Mouse (Mus musculus) intestine, embryonic 14.5 days (tissue): ENCODE data around the gene Kif27. TPM values are rescaled to one million over a fixed set of nuclear protein-coding genes. Genes with fewer than 3 reads are reported as not detected.

ENCODE experiments used
- ATAC-seq: fragments of 200-750 bp; cut with Nextera tagmentation; replicated peaks from 2 replicates; pipeline ENCODE4 v1.8.0; 2017; ENCODE audit warnings: low read depth, moderate number of reproducible peaks, moderate TSS enrichment, moderate library complexity; ENCODE audit not compliant: low FRiP score, low TSS enrichment
- DNase-seq: peaks from one replicate; pipeline ENCODE4 v3.0.0-alpha.2; 2018; ENCODE audit warnings: low spot score
- H3K27ac ChIP-seq: fragments of 300-500 bp; sonication (generic); 2 replicates; pipeline ENCODE4 v1.5.1; 2014; ENCODE audit warnings: low read depth, mild to moderate bottlenecking, control low read depth
- H3K27me3 ChIP-seq: fragments of 300-500 bp; sonication (generic); replicated peaks from 2 replicates; pipeline ENCODE4 v1.6.1; 2014; ENCODE audit warnings: low read length, control low read depth; ENCODE audit not compliant: control insufficient read depth, insufficient read depth
- H3K36me3 ChIP-seq: fragments of 300-500 bp; sonication (generic); 2 replicates; pipeline ENCODE4 v1.6.1; 2014; ENCODE audit warnings: low read length, control low read depth; ENCODE audit not compliant: control insufficient read depth, insufficient read depth
- H3K4me1 ChIP-seq: fragments of 300-500 bp; sonication (generic); replicated peaks from 2 replicates; pipeline ENCODE4 v1.6.1; 2014; ENCODE audit warnings: low read length, control low read depth, mixed read lengths; ENCODE audit not compliant: control insufficient read depth, insufficient read depth
- H3K4me2 ChIP-seq: fragments of 300-500 bp; sonication (generic); 2 replicates; pipeline ENCODE4 v1.6.1; 2014; ENCODE audit warnings: low read length
- H3K4me3 ChIP-seq: fragments of 300-500 bp; sonication (generic); 2 replicates; pipeline ENCODE4 v1.5.1; 2014; ENCODE audit warnings: low read depth, low read length, control low read depth, mixed read lengths
- H3K9ac ChIP-seq: fragments of 300-500 bp; sonication (generic); 2 replicates; pipeline ENCODE4 v1.6.1; 2014; ENCODE audit warnings: mild to moderate bottlenecking, low read length
- H3K9me3 ChIP-seq: fragments of 300-500 bp; sonication (generic); 2 replicates; pipeline ENCODE4 v1.6.1; 2016; ENCODE audit warnings: low read length, control low read depth; ENCODE audit not compliant: control insufficient read depth
- WGBS: fragments of 180-500 bp; shearing (Covaris S2); extraction: QIAGEN DNeasy Blood & Tissue Kit; methylation state at CpG from one replicate; pipeline ENCODE4 v1.1.7; 2014; 5-methylcytosine and 5-hydroxymethylcytosine counted together
- polyA plus RNA-seq: library from polyadenylated mRNA; unstranded; fragments of >200 nt; fragmentation: Nextera tagmentation; extraction: Ambion mirVana; gene quantifications from 2 replicates; pipeline ENCODE4 v1.2.1, GENCODE M21; 2014

The Kif27 gene
- polyA plus RNA-seq, 1 experiment from 2014 or later: 1.0 TPM

- Histone ChIP-seq H3K4me1 (no peaks in the 10 kb centered on the region), H3K4me2 (no peak overlapping the region), H3K9me3 (no peaks in the 10 kb centered on the region), H3K4me3 (no peak overlapping the region), H3K27me3 (no peaks in the 10 kb centered on the region), H3K27ac (no peak overlapping the region), H3K36me3 (no peaks in the 10 kb centered on the region), H3K9ac (no peak overlapping the region)
- no peak for DNase-seq
- ATAC-seq: no peak
- WGBS: 83% methylated on average over 3 of the region's 3 CpGs
Observed at GRCm38 (mm10) chr13:58280528-58280927, 78.4 kb downstream of the Kif27 start.

DNA sequence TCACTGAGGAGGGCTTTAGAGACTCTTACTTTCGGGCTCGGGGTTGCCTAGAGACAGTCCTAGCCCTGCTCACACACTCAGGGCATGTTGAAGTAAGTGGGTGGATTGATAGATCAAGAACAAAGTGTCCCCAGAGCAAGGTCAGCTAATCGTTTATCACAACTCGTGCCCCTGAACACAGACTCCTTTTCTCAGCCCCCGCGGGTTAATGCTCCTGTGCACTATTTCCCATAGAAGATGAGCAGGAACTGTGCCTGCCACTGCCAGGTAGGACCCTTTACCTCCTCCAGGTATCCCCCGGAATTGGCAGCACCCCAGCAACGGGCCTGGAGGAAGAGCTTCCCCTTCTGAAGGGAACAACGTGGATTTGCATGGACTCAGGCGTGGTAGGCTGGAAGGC is 82.7 kb downstream of the Kif27 start:
- WGBS: 74% methylated on average over 10 of the region's 10 CpGs
- no peak for ATAC-seq
- DNase-seq: no peak
- no peak overlapping the region for H3K9ac ChIP-seq
- H3K4me1 ChIP-seq: peaks cover 13% of the 10 kb centered on the region; the same call in 1 of the 2 replicates
- no peak overlapping the region for H3K4me3 ChIP-seq
- H3K9me3 ChIP-seq: no peaks in the 10 kb centered on the region
- no peaks in the 10 kb centered on the region for H3K36me3 ChIP-seq
- H3K27me3 ChIP-seq: no peaks in the 10 kb centered on the region
- no peak overlapping the region for H3K27ac ChIP-seq
- H3K4me2 ChIP-seq: no peak overlapping the region

DNA sequence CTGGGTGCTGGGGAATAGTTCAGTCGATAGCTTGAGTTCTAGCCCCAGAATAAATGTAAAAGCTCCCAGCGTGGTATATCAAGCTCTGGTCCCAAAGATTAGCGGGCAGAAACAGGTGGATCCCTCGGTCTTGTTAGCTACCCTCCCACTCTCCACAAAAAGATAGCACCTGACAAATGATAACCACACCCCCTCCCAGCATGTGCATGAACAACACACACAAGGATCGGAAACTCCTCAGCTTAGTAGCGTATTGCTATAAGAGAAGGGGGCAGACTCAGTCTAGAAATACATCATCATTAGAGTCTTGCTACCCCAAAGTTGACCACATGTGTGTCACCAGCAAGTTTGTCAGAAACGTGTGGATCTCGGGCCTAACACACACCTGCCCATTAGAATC is 83.3 kb downstream of the Kif27 start, which contains the start of gene Gkap1:
Gkap1 (minus strand) TSS at position 101 of the 400 bp plus-strand sequence.
- no peak for DNase-seq
- no peak for ATAC-seq
- 75% methylated on average over 8 of the region's 8 CpGs for WGBS
- Histone ChIP-seq H3K9me3 (no peaks in the 10 kb centered on the region), H3K27me3 (no peaks in the 10 kb centered on the region), H3K27ac (peak within 1 kb of the TSS; percentile 83), H3K4me3 (peak within 1 kb of the TSS; percentile 72), H3K9ac (peak within 1 kb of the TSS; percentile 75), H3K4me1 (peaks cover 13% of the 10 kb centered on the region; the same call in 1 of the 2 replicates), H3K36me3 (no peaks in the 10 kb centered on the region), H3K4me2 (peak within 1 kb of the TSS; percentile 77)

GRCm38 (mm10) chr13:58275076-58275475 is 83.8 kb downstream of the Kif27 start:
- DNase-seq (no peak), ATAC-seq (no peak)
- H3K9me3 ChIP-seq: no peaks in the 10 kb centered on the region
- H3K4me1 ChIP-seq: peaks cover 13% of the 10 kb centered on the region; the same call in 1 of the 2 replicates
- H3K36me3 ChIP-seq: no peaks in the 10 kb centered on the region
- H3K27ac ChIP-seq: no peak overlapping the region
- 22% methylated on average over 9 of the region's 9 CpGs for WGBS
- peak overlapping the region; percentile 72 for H3K4me3 ChIP-seq
- H3K9ac ChIP-seq: no peak overlapping the region
- peak overlapping the region; percentile 77 for H3K4me2 ChIP-seq
- no peaks in the 10 kb centered on the region for H3K27me3 ChIP-seq

- DNase-seq: peak; percentile 85
- ATAC-seq: peak; percentile 79
- peaks cover 13% of the 10 kb centered on the region; the same call in 1 of the 2 replicates for H3K4me1 ChIP-seq
Observed at GRCm38 (mm10) chr13:58274259-58274991, 84.5 kb downstream of the Kif27 start.

GRCm38 (mm10) chr13:58273411-58274258 is 85.3 kb downstream of the Kif27 start:
- ATAC-seq: peak; percentile 70
- under 1% methylated on average over 85 of the region's 115 CpGs for WGBS

More at GRCm38 (mm10) chr13:58274259-58274991, 84.5 kb downstream of the Kif27 start:
- Histone ChIP-seq H3K27me3 (no peaks in the 10 kb centered on the region), H3K9me3 (no peaks in the 10 kb centered on the region), H3K4me3 (peak overlapping the region; percentile 72), H3K36me3 (no peaks in the 10 kb centered on the region), H3K9ac (peak overlapping the region; percentile 75), H3K27ac (peak overlapping the region; percentile 83), H3K4me2 (peak overlapping the region; percentile 77)
- WGBS: 3% methylated on average over 82 of the region's 84 CpGs

DNA sequence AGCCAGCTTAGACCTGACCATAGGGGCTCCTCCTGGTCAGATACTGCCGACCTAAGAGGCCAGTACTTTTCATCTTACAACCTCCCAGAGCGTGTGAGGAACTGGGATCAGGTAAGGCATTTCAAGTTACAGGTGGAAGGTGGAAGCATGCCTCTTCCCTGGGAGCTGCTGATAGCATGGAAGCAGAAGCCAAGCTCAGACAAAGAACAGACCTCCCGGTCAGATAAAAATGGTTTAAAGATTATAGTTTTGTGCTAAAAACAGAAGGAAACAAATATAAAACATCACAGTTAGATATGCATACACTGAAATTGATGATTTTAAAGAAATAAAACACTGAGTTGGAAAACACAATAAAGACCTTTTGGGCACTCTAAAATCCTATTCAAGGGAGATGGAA is 92.1 kb downstream of the Kif27 start:
- H3K27ac ChIP-seq: no peak overlapping the region
- H3K4me3 ChIP-seq: no peak overlapping the region
- H3K27me3 ChIP-seq: no peaks in the 10 kb centered on the region
- H3K9me3 ChIP-seq: no peaks in the 10 kb centered on the region
- ATAC-seq (no peak), DNase-seq (no peak)
- H3K9ac ChIP-seq: no peak overlapping the region
- no peaks in the 10 kb centered on the region for H3K4me1 ChIP-seq
- H3K4me2 ChIP-seq: no peak overlapping the region
- 80% methylated on average over 3 of the region's 3 CpGs for WGBS
- H3K36me3 ChIP-seq: peaks cover 6% of the 10 kb centered on the region

More at GRCm38 (mm10) chr13:58273411-58274258, 85.3 kb downstream of the Kif27 start:
- Histone ChIP-seq H3K4me2 (peak overlapping the region; percentile 77), H3K27me3 (no peaks in the 10 kb centered on the region), H3K36me3 (no peaks in the 10 kb centered on the region), H3K9ac (peak overlapping the region; percentile 75), H3K27ac (peak overlapping the region; percentile 83), H3K4me1 (peaks cover 13% of the 10 kb centered on the region; the same call in 1 of the 2 replicates), H3K4me3 (peak overlapping the region; percentile 72), H3K9me3 (no peaks in the 10 kb centered on the region)
- peak; percentile 85 for DNase-seq

DNA sequence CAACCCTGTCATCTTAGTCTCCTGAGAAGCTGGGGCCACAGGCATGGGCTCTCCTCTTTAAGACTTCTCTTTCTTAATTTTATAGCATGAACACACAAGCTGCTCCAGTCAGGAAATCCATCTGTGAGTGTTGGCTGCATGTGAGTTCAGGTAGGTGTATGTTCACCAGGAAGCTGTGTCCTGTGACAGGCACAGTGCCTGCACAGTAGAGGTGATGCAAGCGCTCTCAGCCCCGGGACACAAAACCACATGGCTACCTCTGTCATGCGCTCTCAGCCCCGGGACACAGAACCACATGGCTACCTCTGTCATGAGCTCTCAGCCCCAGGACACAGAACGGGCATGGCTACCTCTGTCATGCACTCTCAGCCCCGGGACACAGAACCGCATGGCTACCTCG is 95.4 kb downstream of the Kif27 start:
- no peak for DNase-seq
- Histone ChIP-seq H3K27ac (no peak overlapping the region), H3K4me3 (no peak overlapping the region), H3K36me3 (peaks cover 14% of the 10 kb centered on the region), H3K27me3 (no peaks in the 10 kb centered on the region), H3K9ac (no peak overlapping the region), H3K9me3 (no peaks in the 10 kb centered on the region), H3K4me2 (no peak overlapping the region), H3K4me1 (no peaks in the 10 kb centered on the region)
- WGBS: 84% methylated on average over 8 of the region's 8 CpGs
- no peak for ATAC-seq
